Mouse (Mus musculus): ENCODE results near the gene Kit. TPM values are rescaled to one million over a fixed set of nuclear protein-coding genes. Genes with fewer than 3 reads are reported as not detected.

Gene Kit
- 10 to 100 TPM; 72.5 to 76.6 TPM for total RNA-seq (2021)

- peak; percentile 57 to 63 for DNase-seq (ENCODE audit: extremely low spot score in 1 of 2, low spot score in 1 of 2)
These were observed at the start of gene Kit for GRCm38 (mm10) chr5:75574852-75575566. TSS of gene Kit (plus strand) at chr5:75574916.

- DNase-seq (ENCODE audit: extremely low spot score in 1 of 2, low spot score in 1 of 2) = no peak
These were observed 38.6 kb upstream of the Kit start for GRCm38 (mm10) chr5:75536156-75536555.

GRCm38 (mm10) chr5:75537717-75538116, 37.0 kb upstream of the Kit start:
- DNase-seq (ENCODE audit: extremely low spot score in 1 of 2, low spot score in 1 of 2) = no peak

- no peak for DNase-seq (ENCODE audit: extremely low spot score in 1 of 2, low spot score in 1 of 2)
These were observed 36.3 kb upstream of the Kit start for GRCm38 (mm10) chr5:75538458-75538857.

- DNase-seq (ENCODE audit: extremely low spot score in 1 of 2, low spot score in 1 of 2) = no peak
These were observed 35.6 kb upstream of the Kit start for GRCm38 (mm10) chr5:75539098-75539497.

GRCm38 (mm10) chr5:75543757-75544156, 31.0 kb upstream of the Kit start:
- DNase-seq (ENCODE audit: extremely low spot score in 1 of 2, low spot score in 1 of 2) = no peak

GRCm38 (mm10) chr5:75544472-75545264, 30.0 kb upstream of the Kit start:
- DNase-seq (ENCODE audit: extremely low spot score in 1 of 2, low spot score in 1 of 2) = no peak

GRCm38 (mm10) chr5:75545265-75545643, 29.5 kb upstream of the Kit start:
- DNase-seq (ENCODE audit: extremely low spot score in 1 of 2, low spot score in 1 of 2) = no peak

GRCm38 (mm10) chr5:75553021-75553420, 21.7 kb upstream of the Kit start:
- no peak for DNase-seq (ENCODE audit: extremely low spot score in 1 of 2, low spot score in 1 of 2)

GRCm38 (mm10) chr5:75557636-75558035, 17.1 kb upstream of the Kit start:
- no peak for DNase-seq (ENCODE audit: extremely low spot score in 1 of 2, low spot score in 1 of 2)

GRCm38 (mm10) chr5:75559291-75559690, 15.4 kb upstream of the Kit start:
- no peak for DNase-seq (ENCODE audit: extremely low spot score in 1 of 2, low spot score in 1 of 2)

GRCm38 (mm10) chr5:75561231-75561630, 13.5 kb upstream of the Kit start:
- DNase-seq (ENCODE audit: extremely low spot score in 1 of 2, low spot score in 1 of 2) = no peak

GRCm38 (mm10) chr5:75574151-75574851, 415 bp upstream of the Kit start:
- no peak for DNase-seq (ENCODE audit: extremely low spot score in 1 of 2, low spot score in 1 of 2)

GRCm38 (mm10) chr5:75575567-75576515, 1.1 kb downstream of the Kit start:
- DNase-seq (ENCODE audit: extremely low spot score in 1 of 2, low spot score in 1 of 2) = peak; percentile 28 to 45

- DNase-seq (ENCODE audit: extremely low spot score in 1 of 2, low spot score in 1 of 2) = no peak
These were observed 2.0 kb downstream of the Kit start for GRCm38 (mm10) chr5:75576741-75577140.

GRCm38 (mm10) chr5:75578141-75578540, 3.4 kb downstream of the Kit start:
- no peak for DNase-seq (ENCODE audit: extremely low spot score in 1 of 2, low spot score in 1 of 2)

GRCm38 (mm10) chr5:75579244-75579643, 4.5 kb downstream of the Kit start:
- no peak for DNase-seq (ENCODE audit: extremely low spot score in 1 of 2, low spot score in 1 of 2)

GRCm38 (mm10) chr5:75579646-75580268, 5.0 kb downstream of the Kit start:
- DNase-seq (ENCODE audit: extremely low spot score in 1 of 2, low spot score in 1 of 2) = no peak

- DNase-seq (ENCODE audit: extremely low spot score in 1 of 2, low spot score in 1 of 2) = no peak
These were observed 7.2 kb downstream of the Kit start for GRCm38 (mm10) chr5:75581926-75582325.

GRCm38 (mm10) chr5:75587781-75588180, 13.1 kb downstream of the Kit start:
- no peak for DNase-seq (ENCODE audit: extremely low spot score in 1 of 2, low spot score in 1 of 2)

Measured in layer of hippocampus, postnatal 25 days (tissue).